Mouse (Mus musculus) kidney, adult 18-20 months (tissue): ENCODE measurements around the gene Skap1.
"Not testable (repeated sequence)": the region's sequence is repeated elsewhere in the genome, so short reads cannot be mapped to it uniquely, and the experiment has no call there.

Experiments used
- DNase-seq: peaks from one replicate; pipeline ENCODE4 v3.0.0; 2021

Skap1 gene

GRCm38 (mm10) chr11:96761984-96762383 lies 297.6 kb downstream of the Skap1 start:
- DNase-seq: no peak

GRCm38 (mm10) chr11:96762742-96763470 lies 298.5 kb downstream of the Skap1 start:
- peak; percentile 17 for DNase-seq

GRCm38 (mm10) chr11:96764511-96765350 lies 300.3 kb downstream of the Skap1 start:
- DNase-seq: no peak

GRCm38 (mm10) chr11:96765645-96766044 lies 301.3 kb downstream of the Skap1 start:
- DNase-seq: no peak

- no peak for DNase-seq
Observed at GRCm38 (mm10) chr11:96766555-96766954, 302.2 kb downstream of the Skap1 start.

- no peak for DNase-seq
Observed at GRCm38 (mm10) chr11:96767096-96767495, 302.7 kb downstream of the Skap1 start.

GRCm38 (mm10) chr11:96768240-96768639 lies 303.8 kb downstream of the Skap1 start:
- no peak for DNase-seq

- no peak for DNase-seq
Observed at GRCm38 (mm10) chr11:96771274-96771975, 307.0 kb downstream of the Skap1 start.

- DNase-seq: no peak
Observed at GRCm38 (mm10) chr11:96772413-96772812, 308.0 kb downstream of the Skap1 start.

- no peak for DNase-seq
Observed at GRCm38 (mm10) chr11:96774536-96774935, 310.1 kb downstream of the Skap1 start.

GRCm38 (mm10) chr11:96775063-96775462 lies 310.7 kb downstream of the Skap1 start:
- no peak for DNase-seq

- DNase-seq: no peak
Observed at GRCm38 (mm10) chr11:96775665-96776064, 311.3 kb downstream of the Skap1 start.

GRCm38 (mm10) chr11:96776068-96776467 lies 311.7 kb downstream of the Skap1 start:
- DNase-seq: no peak

GRCm38 (mm10) chr11:96776968-96777962 lies 312.9 kb downstream of the Skap1 start, which contains the start of gene Snx11:
Gene Snx11 (minus strand): TSS chr11:96777559.
- peak; percentile 99 for DNase-seq

GRCm38 (mm10) chr11:96778061-96778627 lies 313.8 kb downstream of the Skap1 start:
- not testable (repeated sequence) for DNase-seq

- no peak for DNase-seq
Observed at GRCm38 (mm10) chr11:96780306-96780705, 315.9 kb downstream of the Skap1 start.

- DNase-seq: no peak
Observed at GRCm38 (mm10) chr11:96781425-96781824, 317.0 kb downstream of the Skap1 start.

GRCm38 (mm10) chr11:96784847-96785246 lies 320.5 kb downstream of the Skap1 start:
- DNase-seq: peak; percentile 83

- no peak for DNase-seq
Observed at GRCm38 (mm10) chr11:96786731-96787450, 322.5 kb downstream of the Skap1 start.

GRCm38 (mm10) chr11:96788871-96789795 lies 324.7 kb downstream of the Skap1 start, which contains the start of gene Cbx1:
Gene Cbx1 (plus strand): TSS chr11:96789127.
- peak; percentile 96 for DNase-seq
